Mouse (Mus musculus) A20 (cell line): ENCODE measurements around the gene Kifc1.

ENCODE experiments used
- DNase-seq: peaks from one replicate; pipeline ENCODE4 v3.0.0-alpha.2; 2011; ENCODE audit warnings: low read depth, low spot score

Kifc1 gene

GRCm38 (mm10) chr17:33857816-33858215 lies 32.6 kb downstream of the Kifc1 start:
- no peak for DNase-seq

- peak; percentile 24 for DNase-seq
Observed at GRCm38 (mm10) chr17:33851331-33851730, 39.1 kb downstream of the Kifc1 start.

- DNase-seq: no peak
Observed at GRCm38 (mm10) chr17:33848139-33848538, 42.3 kb downstream of the Kifc1 start.

GRCm38 (mm10) chr17:33844196-33844595 lies 46.3 kb downstream of the Kifc1 start:
- DNase-seq: no peak

- DNase-seq: peak; percentile 94
Observed at GRCm38 (mm10) chr17:33842966-33843795, 47.3 kb downstream of the Kifc1 start, which contains the start of gene Cd320. Cd320 (plus strand) TSS chr17:33843091.

GRCm38 (mm10) chr17:33829561-33829960 lies 60.9 kb downstream of the Kifc1 start:
- no peak for DNase-seq

GRCm38 (mm10) chr17:33828892-33829291 lies 61.6 kb downstream of the Kifc1 start:
- no peak for DNase-seq

GRCm38 (mm10) chr17:33826850-33827249 lies 63.6 kb downstream of the Kifc1 start:
- peak; percentile 74 for DNase-seq
